Mouse (Mus musculus) gastrocnemius, postnatal 36 days (tissue): Measurements from ENCODE around the gene Cd274. TPM values are rescaled to one million over a fixed set of nuclear protein-coding genes. Genes with fewer than 3 reads are reported as not detected.
"Not testable (repeated sequence)": the region's sequence is repeated elsewhere in the genome, so short reads cannot be mapped to it uniquely, and the experiment has no call there.

ENCODE experiments used
- DNase-seq, 2 experiments: peaks; one replicate each; pipeline ENCODE4 v3.0.0; 2022
- intact Hi-C: fragments of 180-260 bp; cut with DNase I; formaldehyde crosslinking; loops from one replicate; pipeline ENCODE4 v1.15.1; 2025
- total RNA-seq, 2 experiments: library from RNA; stranded (reverse); gene quantifications; 2 replicates each; pipeline ENCODE4 v1.2.3; 2021

The Cd274 gene
- total RNA-seq, 2 experiments from 2014 or later: 0.52 to 0.61 TPM

- DNase-seq: no peak
- intact Hi-C loops: no loop called here
Measured at GRCm38 (mm10) chr19:29385822-29386221, 18.6 kb downstream of the Cd274 start.

GRCm38 (mm10) chr19:29388818-29389217, 21.6 kb downstream of the Cd274 start:
- no peak for DNase-seq
- intact Hi-C loops: no loop called here

- no peak for DNase-seq
- intact Hi-C loops: no loop called here
Measured at GRCm38 (mm10) chr19:29390483-29390882, 23.2 kb downstream of the Cd274 start.

DNA sequence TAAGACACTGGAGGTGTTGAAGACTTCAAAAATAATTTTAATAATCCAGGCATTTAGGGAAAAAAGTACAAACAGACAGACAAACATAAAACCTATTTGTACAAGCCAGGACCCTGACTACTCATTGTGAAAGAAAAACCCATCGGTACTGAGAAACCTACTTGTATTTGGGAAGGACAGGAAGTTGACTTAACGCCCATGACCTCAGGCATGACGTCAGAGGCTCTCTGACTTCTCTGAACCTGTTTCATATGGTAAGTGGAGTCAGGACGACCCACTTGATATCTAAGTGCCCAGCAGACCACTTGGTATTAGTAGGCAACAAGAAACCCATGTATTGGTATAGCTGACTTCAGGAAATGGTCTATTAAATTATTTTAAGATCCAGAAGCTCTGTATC, 24.0 kb downstream of the Cd274 start:
- DNase-seq: no peak
- intact Hi-C loops: no loop called here

DNA sequence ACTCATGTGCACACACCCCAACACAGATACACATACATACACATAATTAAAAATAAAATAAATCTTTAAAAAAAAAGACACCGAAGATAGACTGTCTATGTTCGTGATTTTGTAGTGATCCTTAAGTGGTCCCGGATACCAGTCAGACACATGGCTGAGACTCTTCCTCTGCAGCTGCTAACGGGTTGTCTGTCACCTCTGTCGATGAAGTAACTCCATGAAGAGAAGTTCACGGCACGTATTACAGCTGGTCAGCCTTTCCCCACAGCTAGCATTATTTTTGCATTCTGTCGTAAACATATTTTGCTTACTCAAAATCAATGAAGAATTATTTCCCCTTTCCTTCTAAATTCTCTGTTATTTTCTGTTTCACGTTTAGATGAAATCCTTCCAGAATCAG, 26.1 kb downstream of the Cd274 start:
- intact Hi-C loops: no loop called here
- no peak for DNase-seq

- intact Hi-C loops: loop anchor here (5.0 kb wide), 1 partner anchor 38 kb away; no protein-coding TSS in a partner anchor
Measured at GRCm38 (mm10) chr19:29394721-29395120, 27.5 kb downstream of the Cd274 start.

GRCm38 (mm10) chr19:29396353-29396752, 29.1 kb downstream of the Cd274 start:
- intact Hi-C loops: loop anchor here (5.0 kb wide), 1 partner anchor 36 kb away; no protein-coding TSS in a partner anchor
- no peak for DNase-seq

More at GRCm38 (mm10) chr19:29394721-29395120, 27.5 kb downstream of the Cd274 start:
- no peak for DNase-seq

DNA sequence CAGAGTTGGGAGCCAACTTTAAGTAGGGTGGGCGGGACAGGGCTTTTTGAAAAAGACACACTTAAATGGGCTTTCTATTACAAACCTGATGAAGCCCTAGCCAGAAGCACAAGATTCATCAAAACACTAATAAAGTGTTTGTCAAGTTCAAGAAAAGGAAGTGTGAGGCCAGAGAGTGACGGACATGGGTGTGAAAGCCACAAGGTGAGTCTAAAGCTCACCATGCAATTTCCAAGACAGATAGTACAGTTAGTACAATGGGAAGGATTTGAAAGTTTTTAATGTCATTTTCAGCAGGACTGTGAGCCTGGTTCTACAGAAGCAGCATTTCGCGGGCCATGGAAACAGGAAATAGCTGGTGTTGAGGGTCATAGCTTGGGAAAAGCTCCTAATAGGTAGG, 32.5 kb downstream of the Cd274 start:
- intact Hi-C loops: loop anchor here (5.0 kb wide), 1 partner anchor 33 kb away; no protein-coding TSS in a partner anchor
- no peak for DNase-seq

DNA sequence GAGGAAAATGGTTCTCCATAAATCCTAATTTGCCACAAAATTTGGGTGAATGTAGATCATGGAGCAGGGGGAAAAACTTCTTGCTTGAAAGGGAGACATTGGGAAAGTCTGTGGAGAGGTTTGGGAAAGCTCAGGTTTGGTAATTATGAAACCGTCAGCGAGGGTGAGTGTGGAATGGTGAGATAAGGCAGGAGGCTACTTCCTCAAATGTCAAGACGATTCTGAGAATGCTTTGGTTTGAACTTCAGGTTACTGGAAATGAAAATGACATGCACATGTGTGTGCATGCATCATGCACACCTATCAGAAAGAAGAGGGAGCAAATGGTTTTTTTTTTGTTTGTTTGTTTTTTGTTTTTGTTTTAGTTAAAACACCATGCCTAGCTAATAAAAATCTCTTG, 33.2 kb downstream of the Cd274 start:
- intact Hi-C loops: no loop called here
- no peak for DNase-seq

DNA sequence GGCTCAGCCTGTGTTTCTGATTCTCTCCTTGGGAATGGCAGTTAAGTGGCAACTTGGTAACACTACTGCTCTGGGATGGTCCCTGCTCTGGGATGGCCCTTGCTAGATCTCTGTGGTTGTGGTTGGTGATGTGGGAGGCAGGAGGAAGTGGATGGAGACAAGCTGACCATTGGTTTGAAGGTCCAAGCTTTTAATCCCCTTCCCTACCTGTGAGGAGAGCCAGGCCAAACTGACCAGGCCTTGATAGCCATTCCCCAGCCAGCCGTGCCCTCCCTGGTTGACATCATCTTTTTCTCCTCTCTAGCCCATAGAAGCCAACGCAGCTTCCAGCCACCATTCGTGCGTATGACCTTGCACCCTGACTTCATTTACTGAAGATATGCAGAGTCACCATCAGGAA, 35.4 kb downstream of the Cd274 start:
- intact Hi-C loops: no loop called here
- no peak for DNase-seq

GRCm38 (mm10) chr19:29403251-29403650, 36.0 kb downstream of the Cd274 start:
- no peak for DNase-seq
- intact Hi-C loops: no loop called here

GRCm38 (mm10) chr19:29405388-29405787, 38.1 kb downstream of the Cd274 start:
- DNase-seq: no peak
- intact Hi-C loops: no loop called here

DNA sequence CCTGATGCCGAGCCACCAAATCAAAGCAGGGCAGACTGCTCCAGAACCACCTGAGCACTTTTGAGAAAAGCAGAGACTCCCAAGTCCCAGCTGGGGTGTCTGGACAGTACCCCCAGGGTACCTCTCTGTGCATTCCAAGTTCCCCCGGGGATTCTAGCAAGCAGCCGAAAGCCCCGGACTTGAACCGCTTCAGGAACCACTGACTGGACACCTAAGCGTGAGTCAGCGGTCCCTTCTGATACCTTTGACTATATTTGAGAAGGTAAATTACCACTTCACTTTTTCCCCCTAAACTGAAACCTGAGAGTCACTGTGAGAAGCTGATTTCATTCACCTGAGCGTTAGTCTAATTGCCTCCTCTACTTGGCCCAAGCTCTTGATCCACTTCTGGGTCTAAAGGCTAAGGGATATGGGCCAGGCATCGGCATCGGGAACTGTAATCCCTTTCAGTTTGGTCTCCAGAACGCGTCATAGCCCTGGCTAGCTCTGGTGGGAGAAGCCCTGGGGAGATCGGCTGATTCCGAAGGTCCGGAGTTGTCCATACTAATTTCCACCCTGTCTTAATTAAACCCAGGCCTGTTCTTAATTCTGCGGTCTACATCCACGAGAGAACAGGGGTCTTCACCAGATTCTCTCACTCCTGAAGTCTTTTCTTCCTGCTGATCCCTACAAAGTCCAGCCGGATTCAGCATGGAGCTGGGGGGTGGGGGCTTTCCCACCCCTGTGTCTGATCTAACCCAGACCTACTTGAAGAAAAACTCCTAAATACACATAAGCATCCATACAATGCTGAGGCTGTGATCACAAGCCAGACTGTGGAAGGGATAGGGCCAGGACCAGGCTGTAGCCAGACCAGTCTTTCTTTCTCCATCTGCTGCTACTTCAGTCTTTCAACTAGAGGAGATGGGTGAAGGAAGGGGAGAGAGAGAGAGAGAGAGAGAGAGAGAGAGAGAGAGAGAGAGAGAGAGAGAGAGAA, 39.1 kb downstream of the Cd274 start:
- no peak for DNase-seq
- intact Hi-C loops: no loop called here

- no peak for DNase-seq
- intact Hi-C loops: no loop called here
Measured at GRCm38 (mm10) chr19:29410619-29411018, 43.4 kb downstream of the Cd274 start, which contains the start of gene Pdcd1lg2. TSS of gene Pdcd1lg2 (plus strand) at chr19:29410919.

DNA sequence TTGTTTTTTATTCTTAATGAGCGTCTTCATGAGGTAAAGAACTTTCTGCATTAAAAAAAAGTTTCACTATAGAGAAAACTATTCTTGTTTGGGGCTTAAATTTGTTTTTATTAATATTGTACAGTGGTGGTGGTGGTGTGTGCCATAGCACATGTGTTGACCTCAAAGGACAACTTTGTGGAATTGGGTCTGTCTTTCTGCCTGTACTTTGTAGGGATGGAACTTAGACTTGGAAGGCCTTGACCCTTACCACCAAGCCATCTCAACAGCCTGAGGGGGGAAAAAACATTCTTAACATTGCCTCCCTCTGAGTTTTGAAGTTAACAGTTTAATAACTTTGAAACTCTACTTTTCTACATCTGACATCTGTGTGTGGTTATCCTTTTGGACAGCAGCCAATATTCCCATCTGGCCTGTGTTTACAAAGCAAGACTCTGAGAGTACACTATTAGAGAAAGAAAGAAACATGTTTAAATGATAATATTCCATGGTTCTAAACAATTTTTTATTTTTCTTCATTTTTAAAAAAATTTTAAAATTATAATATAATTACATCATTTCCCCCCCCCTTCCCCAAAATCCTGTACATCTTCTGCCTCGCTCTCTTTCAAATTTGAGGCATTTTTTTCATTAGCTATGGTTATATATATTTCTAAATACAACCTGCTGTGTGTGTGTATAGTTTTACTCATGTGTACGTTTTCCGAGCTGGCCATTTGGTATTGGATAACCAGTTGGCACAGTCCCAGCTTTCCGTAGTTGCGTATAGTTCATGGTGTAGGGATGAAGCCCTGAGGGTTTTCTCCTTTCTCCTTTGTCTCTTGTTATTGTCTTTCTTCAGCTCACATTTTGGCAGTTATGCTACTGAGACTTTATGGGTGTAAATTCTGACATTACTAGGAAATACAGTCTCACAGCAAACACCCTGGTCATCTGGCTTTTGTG, 45.5 kb downstream of the Cd274 start:
- intact Hi-C loops: no loop called here
- peak in 1 of 2 experiments; percentile 19 for DNase-seq

DNA sequence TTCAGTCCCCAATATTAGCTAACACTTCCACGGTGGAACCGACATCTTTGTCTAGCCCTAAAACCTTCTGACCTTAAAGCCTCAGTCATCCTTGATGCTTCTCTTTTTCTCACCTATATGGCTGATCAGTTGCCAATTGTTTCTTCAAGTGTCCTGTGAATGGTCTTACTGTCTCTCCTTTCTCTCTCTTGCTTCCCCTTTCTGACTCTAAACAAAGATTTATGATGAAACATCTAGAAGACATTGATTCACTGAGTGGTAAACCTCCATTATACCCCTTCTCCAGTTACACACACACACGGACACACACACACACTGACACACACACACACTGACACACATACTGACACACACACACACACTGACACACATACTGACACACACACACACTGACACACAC, 47.3 kb downstream of the Cd274 start:
- intact Hi-C loops: no loop called here
- no peak for DNase-seq

DNA sequence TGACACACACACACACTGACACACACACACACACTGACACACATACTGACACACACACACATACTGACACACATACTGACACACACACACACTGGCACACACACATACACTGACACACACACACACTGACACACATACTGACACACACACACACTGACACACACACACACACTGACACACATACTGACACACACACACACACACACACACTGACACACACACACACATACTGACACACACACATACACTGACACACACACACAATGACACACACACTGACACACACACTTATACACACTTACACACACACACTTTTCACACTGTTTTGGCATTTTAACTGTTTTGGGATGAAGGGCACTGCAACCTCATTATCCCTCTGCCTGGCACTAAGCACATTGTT, 47.7 kb downstream of the Cd274 start:
- intact Hi-C loops, DNase-seq: not testable (repeated sequence)

- no peak for DNase-seq
- intact Hi-C loops: no loop called here
Measured at GRCm38 (mm10) chr19:29416393-29416902, 49.2 kb downstream of the Cd274 start.

DNA sequence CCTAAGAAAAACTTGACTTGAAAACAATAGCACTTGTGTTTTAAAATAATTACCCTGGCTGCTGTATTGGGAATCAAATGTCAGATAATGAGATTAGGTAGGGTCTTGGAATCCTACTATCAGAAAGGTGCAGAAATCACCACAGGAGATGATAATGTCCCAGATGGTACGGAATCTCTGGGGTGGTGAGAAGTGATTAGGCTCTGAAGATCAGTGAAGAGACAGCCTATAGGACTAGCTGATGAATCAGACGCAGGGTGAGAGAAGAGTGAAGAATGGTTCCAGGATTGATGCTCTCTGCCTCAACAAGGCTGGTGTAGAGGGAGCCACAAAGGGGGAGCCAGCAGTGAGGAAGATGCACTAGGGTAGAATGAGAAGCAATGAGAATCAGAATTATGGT, 49.9 kb downstream of the Cd274 start:
- no peak for DNase-seq
- intact Hi-C loops: no loop called here

- intact Hi-C loops: no loop called here
- no peak for DNase-seq
Measured at GRCm38 (mm10) chr19:29417894-29418293, 50.6 kb downstream of the Cd274 start.
